Mouse (Mus musculus): ENCODE data around the gene Sema6d.

DNA sequence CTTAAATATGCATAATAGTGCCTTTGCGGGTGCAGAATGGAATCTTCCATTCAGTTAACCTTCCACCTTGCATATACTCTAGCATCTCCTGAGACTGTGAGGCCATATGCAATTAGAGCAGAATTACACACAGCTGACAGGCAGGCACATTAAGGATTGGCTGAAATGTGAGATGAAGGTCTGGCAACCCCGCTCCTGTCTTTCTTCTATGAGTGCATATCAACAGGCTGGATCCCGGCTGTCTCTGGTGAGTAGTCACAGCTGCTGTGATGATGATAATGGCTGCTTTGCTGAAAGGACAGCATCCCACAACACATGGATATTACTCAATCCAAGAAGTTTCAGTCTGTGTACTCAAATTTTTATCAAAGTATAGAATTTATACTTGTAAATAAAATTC lies 29.9 kb upstream of the Sema6d start:
- TF ChIP-seq CTCF (IDR thresholded peaks at IDR 0.05; ENCODE audit: insufficient read depth, low read length): no peak
- TF ChIP-seq POLR2A (IDR thresholded peaks at IDR 0.05; ENCODE audit: borderline replicate concordance, extremely low read depth, low read depth, low read length): no peak

Data from lung, adult 2 months (tissue).